In the genomic region with DNA sequence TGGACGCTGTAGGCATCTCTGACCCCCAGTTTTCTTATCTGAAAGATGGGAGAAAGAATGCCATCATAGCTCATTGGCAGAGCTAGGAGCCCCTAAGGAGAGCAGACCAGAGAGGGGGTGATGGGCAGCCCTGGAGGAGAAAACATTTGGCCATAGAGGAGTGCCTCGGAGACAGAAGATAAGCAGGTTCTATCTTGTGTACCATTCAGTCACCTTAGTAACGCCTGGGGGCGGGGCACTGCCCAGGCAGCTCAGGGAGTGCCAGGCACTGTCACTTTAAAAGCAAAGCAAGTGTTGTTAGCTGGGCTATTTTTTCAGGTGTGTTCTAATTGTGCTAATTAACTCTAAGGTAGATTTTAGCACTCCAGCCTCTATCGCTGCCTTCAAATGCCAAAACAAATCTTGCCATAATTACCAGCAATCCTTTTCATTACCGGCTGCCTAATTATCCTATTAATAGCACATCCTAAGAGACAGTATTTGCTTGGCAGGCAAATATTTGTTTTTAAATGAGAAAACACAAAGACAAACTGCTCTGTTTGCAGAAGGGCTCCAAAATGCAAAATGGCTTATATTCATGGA, we compare ENCODE assay signal across 21 mouse cellular contexts.
DNase-seq lines count a peak whose midpoint lies in the region; ATAC-seq lines count a peak whose summit lies in the region.
"Had no signal": no experiment of that assay in that cellular context is flagged by ENCODE, and none has a peak within 500 bp of the region (broad histone marks: within the 10 kb centered on the region; RNA-seq: fewer than 3 reads in every experiment).

No protein-coding gene starts in this region.

- no peak overlapping the region for H3K27ac ChIP-seq in midbrain, embryonic 14.5 days (replicated peaks; ENCODE audit: low read depth, low read length)
- no peak overlapping the region for H3K27ac ChIP-seq in midbrain, embryonic 16.5 days (ENCODE audit: low read length)
- H3K27ac ChIP-seq: embryonic facial prominence, embryonic 12.5 days; heart, adult 2 months; heart, embryonic 15.5 days; hindbrain, embryonic 13.5 days had no signal

- H3K4me1 ChIP-seq in midbrain, embryonic 14.5 days (ENCODE audit: control insufficient read depth, insufficient read depth, low read length): peaks cover 6% of the 10 kb centered on the region; the same call in 1 of the 2 replicates
- peaks cover 10% of the 10 kb centered on the region for H3K4me1 ChIP-seq in midbrain, embryonic 16.5 days (ENCODE audit: control insufficient read depth, insufficient read depth, low read length)
- H3K4me1 ChIP-seq: embryonic facial prominence, embryonic 12.5 days; heart, embryonic 15.5 days had no signal

- peak; percentile 21 to 29 for DNase-seq in cerebellum, postnatal 10 days
- DNase-seq in cerebellum, adult 9-11 months: no peak
- peak; percentile 35 for DNase-seq in midbrain, embryonic 14.5 days
- DNase-seq in urinary bladder, postnatal 25 days (ENCODE audit: low spot score): peak; percentile 33
- no peak for DNase-seq in urinary bladder, postnatal 4 days (ENCODE audit: low spot score in 2 of 2)
- peak; percentile 53 to 67 for DNase-seq in urinary bladder, postnatal 36 days (ENCODE audit: low spot score in 2 of 2)
- DNase-seq in T-cell, adult 2 months (ENCODE audit: low spot score): no peak
- DNase-seq: adrenal gland, adult 2 months; adrenal gland, postnatal 36 days; cerebellum, adult 18-20 months; embryo, embryonic 11 days; forebrain, postnatal 0 days; gastrocnemius, postnatal 14 days; heart, adult 2 months; heart, postnatal 14 days had no signal

- H3K4me3 ChIP-seq in midbrain, embryonic 14.5 days (replicated peaks; ENCODE audit: low read depth, low read length): no peak overlapping the region
- no peak overlapping the region for H3K4me3 ChIP-seq in midbrain, embryonic 16.5 days (ENCODE audit: low read depth, low read length)
- H3K4me3 ChIP-seq: embryonic facial prominence, embryonic 12.5 days; heart, adult 2 months; heart, embryonic 15.5 days; hindbrain, embryonic 13.5 days had no signal

- 48% methylated on average over 6 of the region's 6 CpGs for WGBS in midbrain, embryonic 14.5 days
- WGBS in midbrain, embryonic 16.5 days: 38% methylated on average over 6 of the region's 6 CpGs

- H3K9ac ChIP-seq in midbrain, embryonic 14.5 days (replicated peaks; ENCODE audit: low read length): no peak overlapping the region
- no peak overlapping the region for H3K9ac ChIP-seq in midbrain, embryonic 16.5 days (ENCODE audit: low read depth, low read length)
- H3K9ac ChIP-seq: embryonic facial prominence, embryonic 12.5 days; forebrain, postnatal 0 days; heart, embryonic 15.5 days; hindbrain, embryonic 13.5 days had no signal

- no peaks in the 10 kb centered on the region for H3K9me3 ChIP-seq in midbrain, embryonic 14.5 days (ENCODE audit: control insufficient read depth, low read length)
- H3K9me3 ChIP-seq in midbrain, embryonic 16.5 days (replicated peaks; ENCODE audit: control insufficient read depth, low read length, poor library complexity, severe bottlenecking): no peaks in the 10 kb centered on the region
- H3K9me3 ChIP-seq: embryonic facial prominence, embryonic 12.5 days; heart, embryonic 15.5 days; hindbrain, embryonic 13.5 days had no signal

- no peak for ATAC-seq in midbrain, embryonic 14.5 days (ENCODE audit: low FRiP score, low TSS enrichment)
- no peak for ATAC-seq in midbrain, embryonic 16.5 days
- ATAC-seq: forebrain, postnatal 0 days; Patski had no signal

- H3K27me3 ChIP-seq in midbrain, embryonic 14.5 days (ENCODE audit: control insufficient read depth, insufficient read depth, low read length): peaks cover 4% of the 10 kb centered on the region; the same call in 1 of the 2 replicates
- H3K27me3 ChIP-seq in midbrain, embryonic 16.5 days (ENCODE audit: control insufficient read depth, insufficient read depth, low read depth, low read length): peaks cover 3% of the 10 kb centered on the region; the same call in 1 of the 2 replicates
- H3K27me3 ChIP-seq: Patski had no signal

- no peak overlapping the region for H3K4me2 ChIP-seq in midbrain, embryonic 14.5 days (ENCODE audit: low read length)
- H3K4me2 ChIP-seq in midbrain, embryonic 16.5 days (ENCODE audit: low read length): no peak overlapping the region
- H3K4me2 ChIP-seq: embryonic facial prominence, embryonic 12.5 days; heart, embryonic 11.5 days; heart, embryonic 15.5 days; hindbrain, embryonic 13.5 days had no signal

- H3K36me3 ChIP-seq in midbrain, embryonic 14.5 days (ENCODE audit: control insufficient read depth, insufficient read depth, low read length): no peaks in the 10 kb centered on the region
- H3K36me3 ChIP-seq in midbrain, embryonic 16.5 days (ENCODE audit: control insufficient read depth, insufficient read depth, low read length): no peaks in the 10 kb centered on the region
- H3K36me3 ChIP-seq: embryonic facial prominence, embryonic 12.5 days; heart, embryonic 15.5 days; hindbrain, embryonic 13.5 days had no signal

Comparison
In these comparisons a context has a peak if more than half of its experiments do, and no peak if none do; other contexts are left out.
1. DNase-seq: peak in cerebellum, postnatal 10 days (2 of 2), midbrain, embryonic 14.5 days (single experiment), urinary bladder, postnatal 25 days (single experiment) and urinary bladder, postnatal 36 days (2 of 2); none in cerebellum, adult 9-11 months (single experiment), urinary bladder, postnatal 4 days (0 of 2) and T-cell, adult 2 months (single experiment).